Mouse (Mus musculus): Measurements from ENCODE around the gene Cyp27b1. TPM values are rescaled to one million over a fixed set of nuclear protein-coding genes. Genes with fewer than 3 reads are reported as not detected.

Cyp27b1 gene
- total RNA-seq, 4 experiments from 2014 or later = 0.19 TPM; not detected in 3

- no peak for DNase-seq (ENCODE audit: low spot score)
These were observed 37.6 kb downstream of the Cyp27b1 start for GRCm38 (mm10) chr10:127085633-127086032.

GRCm38 (mm10) chr10:127090560-127091411 is 42.7 kb downstream of the Cyp27b1 start:
- DNase-seq (ENCODE audit: low spot score) = no peak

- DNase-seq (ENCODE audit: low spot score) = no peak
These were observed 43.7 kb downstream of the Cyp27b1 start for GRCm38 (mm10) chr10:127091507-127092396.

GRCm38 (mm10) chr10:127092742-127093141 is 44.7 kb downstream of the Cyp27b1 start:
- no peak for DNase-seq (ENCODE audit: low spot score)

GRCm38 (mm10) chr10:127094382-127094802 is 46.3 kb downstream of the Cyp27b1 start:
- DNase-seq (ENCODE audit: low spot score) = no peak

GRCm38 (mm10) chr10:127098514-127098913 is 50.5 kb downstream of the Cyp27b1 start:
- no peak for DNase-seq (ENCODE audit: low spot score)

- no peak for DNase-seq (ENCODE audit: low spot score)
These were observed 51.1 kb downstream of the Cyp27b1 start for GRCm38 (mm10) chr10:127099191-127099590.

- no peak for DNase-seq (ENCODE audit: low spot score)
These were observed 51.8 kb downstream of the Cyp27b1 start for GRCm38 (mm10) chr10:127099868-127100267.

GRCm38 (mm10) chr10:127100414-127100813 is 52.4 kb downstream of the Cyp27b1 start:
- DNase-seq (ENCODE audit: low spot score) = no peak

GRCm38 (mm10) chr10:127101151-127101550 is 53.1 kb downstream of the Cyp27b1 start:
- no peak for DNase-seq (ENCODE audit: low spot score)

Small RNA genes lying within 50 kb of the gene (microRNA-seq; reads per million reads assigned to microRNA genes)
- gene Mir546 = not detected

Other genes starting within 250 kb of the Cyp27b1 start
- gene Atp23, start 146.9 kb upstream of the Cyp27b1 start, total RNA-seq (2022) = 1 to 10 TPM; 3.7 to 5.8 (median 4.7) TPM
- 100 to 1,000 TPM in 2 of 4 experiments, 10 to 100 TPM in 2; 84.6 to 110 (median 95.0) TPM for gene Ctdsp2, start 69.5 kb upstream of the Cyp27b1 start, total RNA-seq (2022)
- gene Avil, start 47.5 kb upstream of the Cyp27b1 start, total RNA-seq (2022) = under 1 TPM; 0.32 to 0.87 (median 0.42) TPM
- 10 to 100 TPM; 50.9 to 67.0 (median 55.9) TPM for gene Tsfm, start 17.4 kb upstream of the Cyp27b1 start, total RNA-seq (2022)
- gene Mettl1, start 6.8 kb upstream of the Cyp27b1 start, total RNA-seq (2022) = 1 to 10 TPM; 7.5 to 9.6 (median 9.2) TPM
- not detected for gene Eef1akmt3, start 6.7 kb upstream of the Cyp27b1 start, total RNA-seq (2022)
- gene March9, start 11.9 kb downstream of the Cyp27b1 start, total RNA-seq (2022) = 1 to 10 TPM; 2.4 to 4.1 (median 3.3) TPM
- 10 to 100 TPM; 74.9 to 90.0 (median 79.0) TPM for gene Cdk4, start 15.3 kb downstream of the Cyp27b1 start, total RNA-seq (2022)
- gene Tspan31, start 22.0 kb downstream of the Cyp27b1 start, total RNA-seq (2022) = 10 to 100 TPM; 43.7 to 50.9 (median 48.6) TPM
- gene Agap2, start 27.0 kb downstream of the Cyp27b1 start, total RNA-seq (2022) = 1 to 10 TPM; 3.6 to 6.1 (median 4.8) TPM
- gene Os9, start 72.9 kb downstream of the Cyp27b1 start, total RNA-seq (2022) = 10 to 100 TPM; 22.2 to 31.6 (median 24.1) TPM
- 1 to 10 TPM; 1.2 to 3.2 (median 1.5) TPM for gene B4galnt1, start 117.0 kb downstream of the Cyp27b1 start, total RNA-seq (2022)
- gene Slc26a10, start 132.4 kb downstream of the Cyp27b1 start, total RNA-seq (2022) = 10 to 100 TPM; 13.0 to 24.6 (median 15.5) TPM
- 10 to 100 TPM in 3 of 4 experiments, 1 to 10 TPM in 1; 8.1 to 13.4 (median 10.8) TPM for gene Arhgef25, start 141.8 kb downstream of the Cyp27b1 start, total RNA-seq (2022)
- gene Dtx3, start 147.5 kb downstream of the Cyp27b1 start, total RNA-seq (2022) = 10 to 100 TPM; 18.1 to 29.6 (median 24.2) TPM
- 10 to 100 TPM; 32.4 to 38.3 (median 35.3) TPM for gene Pip4k2c, start 163.3 kb downstream of the Cyp27b1 start, total RNA-seq (2022)
- 1 to 10 TPM in 2 of 4 experiments, under 1 TPM in 2; 0.54 to 1.6 (median 1.2) TPM for gene Kif5a, start 215.1 kb downstream of the Cyp27b1 start, total RNA-seq (2022)
- 100 to 1,000 TPM; 143 to 151 (median 146) TPM for gene Dctn2, start 218.1 kb downstream of the Cyp27b1 start, total RNA-seq (2022)
- gene Mbd6, start 240.8 kb downstream of the Cyp27b1 start, total RNA-seq (2022) = 10 to 100 TPM; 17.6 to 25.5 (median 19.5) TPM